Mouse (Mus musculus) intestine, embryonic 16.5 days (tissue): Measurements from ENCODE around the gene Hoxd10. TPM values are rescaled to one million over a fixed set of nuclear protein-coding genes. Genes with fewer than 3 reads are reported as not detected.

Experiments
- ATAC-seq: fragments of 200-750 bp; cut with Nextera tagmentation; 2 replicates; pipeline ENCODE4 v1.8.0; 2017; ENCODE audit warnings: moderate TSS enrichment, moderate library complexity
- H3K27ac ChIP-seq: fragments of 300-500 bp; sonication (generic); 2 replicates; pipeline ENCODE4 v1.5.1; 2014; ENCODE audit warnings: mild to moderate bottlenecking, low read length
- H3K27me3 ChIP-seq: fragments of 300-500 bp; sonication (generic); replicated peaks from 2 replicates; pipeline ENCODE4 v1.6.1; 2014; ENCODE audit warnings: low read length, control low read depth, mixed read lengths; ENCODE audit not compliant: control insufficient read depth, insufficient read depth
- H3K36me3 ChIP-seq: fragments of 300-500 bp; sonication (generic); 2 replicates; pipeline ENCODE4 v1.6.1; 2014; ENCODE audit warnings: low read length, control low read depth; ENCODE audit not compliant: control insufficient read depth, insufficient read depth
- H3K4me1 ChIP-seq: fragments of 300-500 bp; sonication (generic); 2 replicates; pipeline ENCODE4 v1.6.1; 2014; ENCODE audit warnings: low read length, control low read depth, mixed read lengths; ENCODE audit not compliant: control insufficient read depth, insufficient read depth
- H3K4me2 ChIP-seq: fragments of 300-500 bp; sonication (generic); 2 replicates; pipeline ENCODE4 v1.6.1; 2014; ENCODE audit warnings: low read depth, low read length, control low read depth
- H3K4me3 ChIP-seq: fragments of 300-500 bp; sonication (generic); 2 replicates; pipeline ENCODE4 v1.5.1; 2014; ENCODE audit warnings: mild to moderate bottlenecking, low read length
- H3K9ac ChIP-seq: fragments of 300-500 bp; sonication (generic); 2 replicates; pipeline ENCODE4 v1.6.1; 2014; ENCODE audit warnings: low read depth, low read length
- H3K9me3 ChIP-seq: fragments of 300-500 bp; sonication (generic); 2 replicates; pipeline ENCODE4 v1.6.1; 2016; ENCODE audit warnings: low read length, control low read depth; ENCODE audit not compliant: control insufficient read depth
- WGBS: fragments of 180-500 bp; shearing (Covaris S2); extraction: QIAGEN DNeasy Blood & Tissue Kit; methylation state at CpG from one replicate; pipeline ENCODE4 v1.1.7; 2014; 5-methylcytosine and 5-hydroxymethylcytosine counted together
- polyA plus RNA-seq: library from polyadenylated mRNA; unstranded; fragments of >200 nt; fragmentation: Nextera tagmentation; extraction: Ambion mirVana; gene quantifications from 2 replicates; pipeline ENCODE4 v1.2.1, GENCODE M21; 2015

Hoxd10 gene
- polyA plus RNA-seq, 1 experiment from 2014 or later: 4.4 TPM

DNA sequence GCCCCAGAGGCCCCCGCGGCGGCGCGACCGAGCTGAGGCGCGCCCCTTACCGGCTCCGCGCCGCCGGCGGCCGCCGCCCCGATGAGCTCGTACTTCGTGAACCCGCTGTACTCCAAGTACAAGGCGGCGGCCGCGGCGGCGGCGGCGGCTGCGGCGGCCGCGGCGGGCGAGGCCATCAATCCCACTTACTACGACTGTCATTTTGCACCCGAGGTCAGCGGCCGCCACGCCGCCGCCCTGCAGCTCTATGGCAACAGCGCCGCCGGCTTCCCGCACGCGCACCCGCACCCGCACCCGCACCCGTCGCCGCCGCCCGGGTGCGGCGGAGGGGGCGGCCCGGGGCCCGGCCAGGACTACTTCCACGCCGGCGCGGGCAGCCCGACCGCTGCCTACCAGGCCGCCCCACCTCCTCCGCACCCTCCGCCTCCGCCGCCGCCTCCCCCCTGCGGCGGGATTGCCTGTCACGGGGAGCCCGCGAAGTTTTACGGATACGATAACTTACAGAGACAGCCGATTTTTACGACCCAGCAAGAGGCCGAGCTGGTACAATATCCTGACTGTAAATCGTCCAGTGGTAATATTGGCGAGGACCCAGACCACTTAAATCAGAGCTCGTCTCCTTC, 13.9 kb downstream of the Hoxd10 start:
- Histone ChIP-seq H3K4me1 (peaks cover 8% of the 10 kb centered on the region), H3K36me3 (no peaks in the 10 kb centered on the region), H3K9me3 (no peaks in the 10 kb centered on the region), H3K27me3 (peaks cover 74% of the 10 kb centered on the region), H3K4me3 (peak overlapping the region; percentile 60), H3K27ac (peak overlapping the region; percentile 79), H3K4me2 (peak overlapping the region; percentile 75), H3K9ac (peak overlapping the region; percentile 73)
- ATAC-seq: peak; percentile 57
- WGBS: under 1% methylated on average over 65 of the region's 85 CpGs

DNA sequence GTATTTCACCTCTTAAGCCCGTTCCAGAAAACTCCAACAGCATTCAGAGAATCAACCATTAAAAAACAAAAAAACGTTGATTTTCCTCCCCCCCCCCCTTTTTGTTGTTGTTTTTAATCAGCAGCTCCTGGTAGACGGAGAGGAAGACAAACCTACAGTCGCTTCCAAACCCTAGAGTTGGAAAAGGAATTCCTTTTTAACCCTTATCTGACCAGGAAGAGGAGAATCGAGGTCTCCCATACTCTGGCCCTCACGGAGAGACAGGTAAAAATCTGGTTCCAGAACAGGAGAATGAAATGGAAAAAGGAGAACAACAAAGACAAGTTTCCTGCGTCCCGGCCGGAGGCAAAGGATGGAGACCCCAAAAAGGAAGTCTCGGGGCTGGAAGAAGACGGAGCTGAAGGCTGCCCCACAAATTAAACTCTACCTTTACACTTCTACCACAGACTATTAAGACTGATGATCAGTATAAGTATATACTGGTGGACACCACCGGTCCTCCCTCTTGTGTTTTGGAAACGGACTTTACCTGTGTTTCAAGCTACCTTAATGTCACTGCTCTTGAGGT, 14.8 kb downstream of the Hoxd10 start:
- H3K27me3 ChIP-seq: peaks cover 70% of the 10 kb centered on the region
- peak overlapping the region; percentile 60 for H3K4me3 ChIP-seq
- H3K4me2 ChIP-seq: peak overlapping the region; percentile 75
- H3K4me1 ChIP-seq: peaks cover 8% of the 10 kb centered on the region
- H3K27ac ChIP-seq: no peak overlapping the region
- no peak for ATAC-seq
- H3K36me3 ChIP-seq: no peaks in the 10 kb centered on the region
- WGBS: 6% methylated on average over 13 of the region's 13 CpGs
- peak overlapping the region; percentile 73; the same call in 1 of the 2 replicates for H3K9ac ChIP-seq
- H3K9me3 ChIP-seq: no peaks in the 10 kb centered on the region

DNA sequence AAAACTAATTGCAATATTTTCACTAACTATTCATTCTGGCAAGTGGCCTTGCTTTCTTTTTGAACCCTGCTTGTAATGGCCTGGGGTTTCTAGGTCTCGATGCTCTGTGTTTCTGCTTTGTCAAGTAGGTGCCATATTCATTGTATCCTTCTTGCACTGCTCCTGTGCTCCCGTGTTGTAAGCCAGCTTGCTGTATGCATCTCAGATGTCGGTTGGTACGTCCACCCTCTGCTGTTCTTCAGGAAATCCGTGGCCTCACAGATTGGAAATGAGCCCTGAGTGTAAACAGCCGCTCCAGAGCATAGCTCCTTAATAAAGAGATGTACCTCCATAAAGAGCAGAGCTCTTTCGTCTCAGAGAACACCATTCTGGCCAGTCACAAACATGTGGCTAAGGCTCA, 15.9 kb downstream of the Hoxd10 start:
- no peak overlapping the region for H3K9ac ChIP-seq
- no peak for ATAC-seq
- H3K4me2 ChIP-seq: no peak overlapping the region
- H3K4me3 ChIP-seq: no peak overlapping the region
- no peaks in the 10 kb centered on the region for H3K9me3 ChIP-seq
- H3K27ac ChIP-seq: no peak overlapping the region
- 32% methylated on average over 7 of the region's 7 CpGs for whole genome bisulfite sequencing
- H3K36me3 ChIP-seq: no peaks in the 10 kb centered on the region
- peaks cover 12% of the 10 kb centered on the region for H3K4me1 ChIP-seq
- peaks cover 75% of the 10 kb centered on the region for H3K27me3 ChIP-seq

DNA sequence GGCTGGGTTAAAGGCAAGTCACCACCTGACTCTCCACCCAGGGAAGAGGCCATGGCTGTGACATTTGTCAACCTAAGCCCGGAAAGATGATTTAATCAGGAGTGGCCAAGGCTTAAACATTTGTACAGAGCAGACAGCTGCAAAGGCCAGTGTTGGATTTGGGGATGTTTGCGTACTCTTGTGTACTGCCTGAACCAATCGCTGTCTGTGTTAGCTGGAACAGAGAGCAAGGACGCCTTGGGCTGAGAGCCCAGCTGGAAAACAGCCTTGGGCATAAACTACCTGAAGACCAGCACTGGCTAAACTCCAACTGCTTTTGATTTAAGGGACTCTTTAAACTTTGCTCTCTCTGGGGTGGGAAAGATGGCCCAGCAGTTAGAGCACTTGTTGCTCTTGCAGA, 17.0 kb downstream of the Hoxd10 start:
- WGBS: 34% methylated on average over 4 of the region's 4 CpGs
- H3K27ac ChIP-seq: no peak overlapping the region
- peaks cover 12% of the 10 kb centered on the region for H3K4me1 ChIP-seq
- no peaks in the 10 kb centered on the region for H3K36me3 ChIP-seq
- H3K4me3 ChIP-seq: no peak overlapping the region
- no peak for ATAC-seq
- no peak overlapping the region for H3K9ac ChIP-seq
- H3K9me3 ChIP-seq: no peaks in the 10 kb centered on the region
- peaks cover 73% of the 10 kb centered on the region for H3K27me3 ChIP-seq
- H3K4me2 ChIP-seq: no peak overlapping the region

DNA sequence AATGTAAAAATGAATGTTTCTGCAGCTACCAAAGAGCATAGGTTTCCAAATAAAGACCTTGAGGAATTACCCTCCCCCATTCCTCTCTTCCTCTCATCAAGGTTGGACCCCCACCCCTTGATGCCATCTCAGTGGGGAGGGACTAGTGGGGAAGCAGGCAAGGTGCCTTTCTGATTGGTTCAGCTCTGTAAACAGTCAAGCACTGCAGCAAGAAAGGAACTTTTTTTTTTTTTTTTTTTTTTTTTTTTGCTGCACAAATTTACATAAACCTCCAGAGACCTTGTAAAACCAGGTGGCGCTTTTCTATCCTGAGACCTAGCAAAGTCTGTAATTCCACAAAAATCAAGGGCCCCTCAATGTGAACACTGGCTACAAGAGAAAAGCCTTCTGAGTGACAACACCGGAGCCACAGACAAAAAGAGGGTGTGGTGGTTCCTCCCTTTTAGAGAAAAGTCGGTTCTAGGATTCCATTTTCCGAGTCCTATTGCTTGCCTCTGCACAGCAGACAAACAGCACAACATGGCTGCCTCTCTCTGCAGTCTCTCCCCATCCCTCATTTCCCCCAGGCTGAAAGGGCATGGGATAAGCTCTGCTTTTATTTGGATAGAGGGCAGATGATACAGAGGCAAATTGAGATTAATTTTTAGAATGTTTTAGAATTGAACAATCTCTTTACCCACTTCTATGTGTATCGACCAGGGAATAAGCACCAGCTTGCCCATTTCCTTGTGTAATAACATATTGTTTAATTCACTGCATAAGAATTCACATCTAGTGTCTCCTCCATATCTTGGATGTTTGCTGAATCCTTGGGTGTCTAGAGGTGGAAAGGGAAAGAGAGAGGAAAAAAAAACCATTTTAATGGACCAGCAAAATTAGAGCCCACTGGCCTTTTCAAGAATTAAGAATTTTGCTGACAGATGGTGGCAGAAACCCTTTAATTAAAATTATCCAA, 18.0 kb downstream of the Hoxd10 start:
- Histone ChIP-seq H3K4me2 (no peak overlapping the region), H3K4me1 (peaks cover 9% of the 10 kb centered on the region), H3K9ac (no peak overlapping the region), H3K27ac (no peak overlapping the region), H3K4me3 (no peak overlapping the region), H3K9me3 (no peaks in the 10 kb centered on the region), H3K36me3 (no peaks in the 10 kb centered on the region), H3K27me3 (peaks cover 64% of the 10 kb centered on the region)
- no peak for ATAC-seq
- WGBS: 17% methylated on average over 5 of the region's 5 CpGs

DNA sequence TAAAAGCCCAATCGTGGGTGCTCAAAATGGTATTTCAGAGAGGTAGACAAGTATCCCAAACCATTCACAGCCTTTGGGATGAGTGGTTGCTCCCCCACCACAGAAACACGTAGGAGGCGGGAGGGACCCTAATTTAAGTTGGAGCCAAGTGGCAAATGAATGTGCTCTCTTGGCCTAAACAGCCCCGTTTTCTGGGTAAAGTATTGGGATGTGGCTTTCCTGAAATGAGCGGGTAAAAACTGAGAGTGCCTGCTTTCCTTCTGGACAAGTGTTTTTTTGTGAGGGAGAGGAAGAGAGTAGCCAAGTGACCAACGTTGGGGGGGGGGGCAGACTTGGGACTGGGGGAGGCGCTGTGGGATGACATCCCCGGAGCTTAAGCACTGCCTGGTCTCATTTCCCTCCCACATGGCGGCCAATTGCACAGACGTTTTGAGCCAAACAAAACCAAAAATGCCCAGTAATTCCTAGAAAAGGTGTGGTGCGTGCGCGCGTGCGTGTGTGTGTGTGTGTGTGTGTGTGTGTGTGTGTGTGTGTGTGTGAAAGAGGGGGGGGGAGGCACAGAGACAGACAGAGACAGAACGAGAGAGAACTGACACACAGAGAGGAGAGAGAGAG, 19.3 kb downstream of the Hoxd10 start:
- Histone ChIP-seq H3K4me1 (peaks cover 7% of the 10 kb centered on the region; the same call in 1 of the 2 replicates), H3K9ac (peak overlapping the region; percentile 33; the same call in 1 of the 2 replicates), H3K4me3 (peak overlapping the region; percentile 66), H3K4me2 (peak overlapping the region; percentile 43), H3K27ac (no peak overlapping the region), H3K36me3 (no peaks in the 10 kb centered on the region), H3K9me3 (no peaks in the 10 kb centered on the region), H3K27me3 (peaks cover 54% of the 10 kb centered on the region)
- 3% methylated on average over 16 of the region's 16 CpGs for WGBS
- ATAC-seq: no peak

DNA sequence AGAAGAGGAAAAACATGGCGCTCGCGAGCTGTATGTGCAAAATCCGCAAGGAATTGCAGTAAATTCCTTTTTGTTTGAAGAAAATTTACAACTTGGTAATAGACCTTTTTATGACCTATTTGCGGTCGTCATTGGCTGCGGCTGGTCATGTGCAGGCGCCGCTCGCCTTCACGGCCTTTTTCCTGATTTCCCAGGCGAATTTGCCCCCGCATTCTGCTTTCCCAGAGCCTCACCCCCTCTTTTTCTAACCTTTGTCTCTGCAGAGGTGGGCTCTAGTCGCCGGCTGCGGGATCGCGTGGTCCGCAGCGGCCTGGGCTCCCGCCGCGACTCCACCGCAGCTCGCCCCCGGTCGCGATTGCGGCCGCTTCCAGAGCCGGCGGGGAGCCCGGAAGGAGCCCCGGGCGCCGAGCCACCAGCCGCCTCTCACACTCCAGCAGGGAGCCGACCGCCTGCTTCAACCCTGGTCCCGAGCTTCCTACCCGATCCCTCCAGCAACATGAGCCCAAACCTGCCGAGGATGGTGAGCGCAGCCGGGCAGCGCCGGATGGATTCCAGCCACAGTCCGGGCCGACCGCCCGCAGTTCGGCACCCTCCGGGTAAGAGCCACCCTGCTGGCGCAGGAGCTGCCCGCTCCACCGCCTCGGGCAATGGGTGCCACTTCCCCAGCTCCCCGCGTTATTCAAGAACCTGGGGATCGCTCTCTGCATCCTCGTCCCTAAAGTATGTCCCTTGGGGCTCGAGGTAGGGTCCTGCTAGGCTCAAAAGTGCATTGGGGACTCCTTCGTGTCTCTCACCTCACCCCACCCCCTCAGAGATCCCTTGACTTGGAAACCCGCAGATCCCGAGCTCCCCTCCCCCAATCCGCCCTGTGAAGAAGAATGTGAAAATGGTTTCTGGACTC, 20.2 kb downstream of the Hoxd10 start, which contains the start of the genes Hoxd3 and Hoxd4:
Hoxd3 (plus strand) TSS at position 207 of the 901 bp plus-strand sequence.
Hoxd4 (plus strand) TSS at position 209 of the 901 bp plus-strand sequence.
- peak within 1 kb of the TSS; percentile 82 for H3K27ac ChIP-seq

More for the DNA sequence above, 20.2 kb downstream of the Hoxd10 start, which contains the start of the genes Hoxd3 and Hoxd4:
- peak; percentile 54 for ATAC-seq
- Histone ChIP-seq H3K9me3 (no peaks in the 10 kb centered on the region), H3K4me1 (peaks cover 7% of the 10 kb centered on the region; the same call in 1 of the 2 replicates), H3K27me3 (peaks cover 49% of the 10 kb centered on the region), H3K4me2 (peak within 1 kb of the TSS; percentile 60), H3K4me3 (peak within 1 kb of the TSS; percentile 66), H3K36me3 (no peaks in the 10 kb centered on the region), H3K9ac (peak within 1 kb of the TSS; percentile 76)
- WGBS: under 1% methylated on average over 65 of the region's 65 CpGs
